Mouse (Mus musculus): ENCODE results near the gene Cpm. TPM values are rescaled to one million over a fixed set of nuclear protein-coding genes. Genes with fewer than 3 reads are reported as not detected.
"Not testable (repeated sequence)": the region's sequence is repeated elsewhere in the genome, so short reads cannot be mapped to it uniquely, and the experiment has no call there.

Gene Cpm
- polyA plus RNA-seq, 1 experiment from 2014 or later, result 47.7 TPM

GRCm38 (mm10) chr10:117732184-117732583 is 102.9 kb downstream of the Cpm start:
- H3K9ac ChIP-seq (ENCODE audit: low read depth, low read length), result no peak overlapping the region
- ATAC-seq, result no peak
- 80% methylated on average over 5 of the region's 5 CpGs for WGBS
- H3K27me3 ChIP-seq (replicated peaks; ENCODE audit: control insufficient read depth, insufficient read depth, low read length), result no peaks in the 10 kb centered on the region
- H3K4me2 ChIP-seq (ENCODE audit: low read depth, low read length), result no peak overlapping the region
- no peaks in the 10 kb centered on the region for H3K4me1 ChIP-seq (ENCODE audit: control insufficient read depth, insufficient read depth, low read length)
- no peaks in the 10 kb centered on the region for H3K9me3 ChIP-seq (ENCODE audit: control insufficient read depth, low read length)
- H3K36me3 ChIP-seq (ENCODE audit: control insufficient read depth, insufficient read depth, low read length), result no peaks in the 10 kb centered on the region
- no peak overlapping the region for H3K27ac ChIP-seq (ENCODE audit: low read length)
- no peak overlapping the region for H3K4me3 ChIP-seq (ENCODE audit: low read length)

GRCm38 (mm10) chr10:117732962-117733592 is 103.8 kb downstream of the Cpm start:
- WGBS, result 81% methylated on average over 14 of the region's 14 CpGs
- no peak for ATAC-seq
- H3K4me3 ChIP-seq (ENCODE audit: low read length), result no peak overlapping the region

GRCm38 (mm10) chr10:117733626-117734025 is 104.3 kb downstream of the Cpm start:
- H3K9ac ChIP-seq (ENCODE audit: low read depth, low read length); H3K4me2 ChIP-seq (ENCODE audit: low read depth, low read length); H3K27ac ChIP-seq (ENCODE audit: low read length); H3K9me3 ChIP-seq (ENCODE audit: control insufficient read depth, low read length); H3K4me3 ChIP-seq (ENCODE audit: low read length); H3K36me3 ChIP-seq (ENCODE audit: control insufficient read depth, insufficient read depth, low read length); H3K27me3 ChIP-seq (replicated peaks; ENCODE audit: control insufficient read depth, insufficient read depth, low read length); H3K4me1 ChIP-seq (ENCODE audit: control insufficient read depth, insufficient read depth, low read length): not testable (repeated sequence)
- 54% methylated on average over 7 of the region's 8 CpGs for WGBS
- ATAC-seq, result peak; percentile 66

More at GRCm38 (mm10) chr10:117732962-117733592, 103.8 kb downstream of the Cpm start:
- Histone ChIP-seq H3K9ac (ENCODE audit: low read depth, low read length) (no peak overlapping the region), H3K4me1 (ENCODE audit: control insufficient read depth, insufficient read depth, low read length) (no peaks in the 10 kb centered on the region), H3K4me2 (ENCODE audit: low read depth, low read length) (no peak overlapping the region), H3K27me3 (replicated peaks; ENCODE audit: control insufficient read depth, insufficient read depth, low read length) (no peaks in the 10 kb centered on the region), H3K36me3 (ENCODE audit: control insufficient read depth, insufficient read depth, low read length) (no peaks in the 10 kb centered on the region), H3K9me3 (ENCODE audit: control insufficient read depth, low read length) (no peaks in the 10 kb centered on the region), H3K27ac (ENCODE audit: low read length) (no peak overlapping the region)

GRCm38 (mm10) chr10:117734104-117734852 is 105.0 kb downstream of the Cpm start:
- not testable (repeated sequence) for H3K27me3 ChIP-seq (replicated peaks; ENCODE audit: control insufficient read depth, insufficient read depth, low read length); H3K9ac ChIP-seq (ENCODE audit: low read depth, low read length); H3K36me3 ChIP-seq (ENCODE audit: control insufficient read depth, insufficient read depth, low read length); H3K4me3 ChIP-seq (ENCODE audit: low read length); H3K4me1 ChIP-seq (ENCODE audit: control insufficient read depth, insufficient read depth, low read length); H3K4me2 ChIP-seq (ENCODE audit: low read depth, low read length); H3K9me3 ChIP-seq (ENCODE audit: control insufficient read depth, low read length); H3K27ac ChIP-seq (ENCODE audit: low read length)
- ATAC-seq, result peak; percentile 41; the same call in 1 of the 2 replicates
- WGBS, result 65% methylated on average over 9 of the region's 10 CpGs

GRCm38 (mm10) chr10:117735396-117735795 is 106.1 kb downstream of the Cpm start:
- 90% methylated on average over 11 of the region's 12 CpGs for WGBS
- not testable (repeated sequence) for H3K4me2 ChIP-seq (ENCODE audit: low read depth, low read length); H3K9me3 ChIP-seq (ENCODE audit: control insufficient read depth, low read length); H3K4me3 ChIP-seq (ENCODE audit: low read length); H3K27me3 ChIP-seq (replicated peaks; ENCODE audit: control insufficient read depth, insufficient read depth, low read length); H3K36me3 ChIP-seq (ENCODE audit: control insufficient read depth, insufficient read depth, low read length); ATAC-seq; H3K9ac ChIP-seq (ENCODE audit: low read depth, low read length); H3K27ac ChIP-seq (ENCODE audit: low read length); H3K4me1 ChIP-seq (ENCODE audit: control insufficient read depth, insufficient read depth, low read length)

- ATAC-seq, result no peak
Measured at GRCm38 (mm10) chr10:117736573-117736972, 107.3 kb downstream of the Cpm start.

More at GRCm38 (mm10) chr10:117736573-117736972, 107.3 kb downstream of the Cpm start:
- Histone ChIP-seq H3K4me3 (ENCODE audit: low read length) (no peak overlapping the region), H3K9ac (ENCODE audit: low read depth, low read length) (no peak overlapping the region), H3K27ac (ENCODE audit: low read length) (peak overlapping the region; percentile 28; the same call in 1 of the 2 replicates), H3K27me3 (replicated peaks; ENCODE audit: control insufficient read depth, insufficient read depth, low read length) (no peaks in the 10 kb centered on the region), H3K9me3 (ENCODE audit: control insufficient read depth, low read length) (no peaks in the 10 kb centered on the region), H3K4me2 (ENCODE audit: low read depth, low read length) (no peak overlapping the region), H3K4me1 (ENCODE audit: control insufficient read depth, insufficient read depth, low read length) (no peaks in the 10 kb centered on the region), H3K36me3 (ENCODE audit: control insufficient read depth, insufficient read depth, low read length) (no peaks in the 10 kb centered on the region)
- WGBS, result 91% methylated on average over 5 of the region's 5 CpGs

Other genes starting within 250 kb of the Cpm start
- gene Cpsf6, start 249.5 kb upstream of the Cpm start, polyA plus RNA-seq (2015; fragmentation: Nextera tagmentation; extraction: Ambion mirVana), result 105 and 110 TPM in 2 replicates
- 30.8 and 32.4 TPM in 2 replicates for gene Mdm2, start 81.3 kb downstream of the Cpm start, polyA plus RNA-seq (2015; fragmentation: Nextera tagmentation; extraction: Ambion mirVana)
- 8.5 and 10.1 TPM in 2 replicates for gene Slc35e3, start 116.9 kb downstream of the Cpm start, polyA plus RNA-seq (2015; fragmentation: Nextera tagmentation; extraction: Ambion mirVana)
- 42.0 and 48.8 TPM in 2 replicates for gene Nup107, start 163.2 kb downstream of the Cpm start, polyA plus RNA-seq (2015; fragmentation: Nextera tagmentation; extraction: Ambion mirVana)
- 157 and 163 TPM in 2 replicates for gene Rap1b, start 216.5 kb downstream of the Cpm start, polyA plus RNA-seq (2015; fragmentation: Nextera tagmentation; extraction: Ambion mirVana)